Mouse (Mus musculus) gastrocnemius, adult 18-20 months (tissue): ENCODE results near the gene Scimp. TPM values are rescaled to one million over a fixed set of nuclear protein-coding genes. Genes with fewer than 3 reads are reported as not detected.
"Not testable (repeated sequence)": the region's sequence is repeated elsewhere in the genome, so short reads cannot be mapped to it uniquely, and the experiment has no call there.

Source experiments
- DNase-seq: peaks from one replicate; pipeline ENCODE4 v3.0.0; 2021; ENCODE audit warnings: low spot score
- total RNA-seq, 2 experiments: library from RNA; stranded (reverse); gene quantifications; 2 replicates each; pipeline ENCODE4 v1.2.3; 2021

Scimp gene
- total RNA-seq, 2 experiments from 2014 or later, result not detected

DNA sequence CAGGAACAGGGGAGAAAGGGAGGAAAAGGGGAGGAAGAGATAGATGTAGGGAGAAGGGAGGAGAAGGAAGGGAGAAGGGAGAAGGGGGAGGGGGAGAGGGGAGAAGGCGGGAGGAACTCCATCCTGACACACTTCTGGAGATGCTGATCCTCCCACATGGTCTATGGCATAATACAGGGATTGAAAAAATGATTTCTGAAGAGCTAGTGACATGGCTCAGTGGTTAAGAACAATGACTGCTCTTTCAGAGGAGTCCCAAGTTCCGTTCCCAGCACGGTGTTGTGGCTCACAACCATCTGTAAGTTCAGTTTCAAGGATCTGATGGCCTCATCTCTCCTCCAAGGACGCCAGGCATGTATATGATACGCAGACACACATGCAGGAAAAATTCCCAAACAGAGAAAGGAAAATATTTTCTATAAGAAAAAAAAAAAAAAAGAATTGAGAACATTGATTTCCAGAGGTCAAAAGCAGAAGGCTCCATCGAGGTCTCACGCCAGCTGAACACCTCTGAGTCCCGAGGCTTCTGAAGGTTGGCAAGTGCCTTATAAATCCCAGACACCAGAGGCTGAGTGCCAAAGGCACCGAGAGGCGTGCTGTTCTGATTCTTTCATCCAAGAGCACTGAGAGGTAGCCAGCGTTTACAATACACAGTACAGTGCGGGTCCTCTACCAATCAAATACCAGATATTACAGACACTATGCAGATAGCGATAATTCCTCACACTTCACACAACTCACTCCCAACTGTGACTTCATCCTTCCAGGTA lies 730 bp downstream of the Scimp start:
- DNase-seq, result no peak

DNA sequence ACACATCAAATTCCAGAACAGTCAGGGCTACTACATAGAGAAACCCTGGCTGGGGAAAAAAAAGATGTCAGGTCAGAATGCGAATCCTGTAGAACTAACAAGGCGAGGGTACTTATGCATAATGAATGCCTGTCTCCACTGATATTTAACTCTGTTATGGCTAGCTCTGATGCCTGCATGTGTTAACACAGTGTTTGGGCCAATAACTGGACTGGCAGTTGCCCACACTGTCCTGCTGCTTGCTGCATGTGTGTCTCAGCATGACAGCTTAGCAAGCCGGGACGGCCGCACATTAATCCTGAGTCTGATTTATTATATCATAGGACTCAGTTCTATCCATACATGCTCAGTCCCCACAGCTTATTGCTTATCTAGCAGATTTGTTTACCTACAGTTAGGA lies 1.3 kb downstream of the Scimp start:
- no peak for DNase-seq

DNA sequence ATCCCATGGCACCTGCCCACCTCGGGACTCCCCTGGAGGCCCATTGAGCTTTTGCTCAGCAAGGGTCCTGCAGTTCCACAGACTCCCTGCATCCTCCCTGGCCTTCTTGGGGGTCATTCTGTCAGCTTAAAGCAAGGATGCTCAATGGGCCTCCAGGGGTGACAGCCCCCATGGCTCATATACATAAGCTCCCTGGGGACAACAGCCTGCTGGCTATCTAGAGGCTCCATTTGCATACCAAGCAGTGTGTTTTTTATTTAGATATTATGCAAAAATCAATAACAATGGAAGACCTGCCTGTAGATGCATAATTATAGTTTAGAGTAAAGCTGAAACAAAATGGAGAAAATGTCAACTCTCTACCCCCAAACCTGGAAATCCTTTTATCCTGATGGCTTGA lies 3.4 kb downstream of the Scimp start:
- no peak for DNase-seq

DNA sequence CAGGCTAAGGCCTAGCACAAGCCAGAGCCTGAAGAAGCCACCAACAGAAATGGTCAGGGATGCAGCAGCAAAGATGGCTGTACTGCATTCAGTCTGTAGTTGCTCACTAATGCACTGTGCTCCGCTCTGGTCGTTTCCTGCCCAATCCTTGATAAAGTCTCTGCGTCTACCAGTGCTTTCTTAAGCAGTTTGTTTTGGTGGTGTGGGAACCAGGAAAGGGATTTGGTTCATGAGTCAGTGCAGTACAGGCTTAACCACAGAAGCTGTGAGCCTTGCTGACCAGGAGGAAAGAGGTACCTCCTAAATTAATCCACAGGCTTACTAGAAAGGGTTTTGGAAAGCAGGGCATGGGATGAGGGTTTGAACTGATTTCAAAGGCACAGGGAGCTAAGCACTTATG lies 4.3 kb downstream of the Scimp start:
- DNase-seq, result no peak

DNA sequence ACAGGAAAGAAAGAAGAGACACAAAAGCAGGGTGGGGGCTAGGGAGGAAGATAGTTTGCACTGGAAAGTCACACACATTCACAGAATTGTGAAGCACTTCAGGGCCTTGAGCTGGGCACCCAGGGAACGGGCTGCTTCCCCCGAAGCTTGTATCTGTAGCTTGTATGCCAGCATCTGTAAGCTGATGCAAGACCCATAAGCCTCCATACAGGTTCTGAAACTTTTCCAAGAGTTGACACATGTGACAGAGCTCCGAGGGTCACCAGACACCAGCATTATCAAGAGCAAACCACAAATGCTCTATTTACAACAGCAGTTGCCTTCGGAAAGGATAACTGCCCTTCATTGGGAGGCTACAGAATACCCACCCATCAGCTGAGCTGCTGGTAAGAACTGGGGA lies 4.8 kb downstream of the Scimp start:
- DNase-seq, result no peak

DNA sequence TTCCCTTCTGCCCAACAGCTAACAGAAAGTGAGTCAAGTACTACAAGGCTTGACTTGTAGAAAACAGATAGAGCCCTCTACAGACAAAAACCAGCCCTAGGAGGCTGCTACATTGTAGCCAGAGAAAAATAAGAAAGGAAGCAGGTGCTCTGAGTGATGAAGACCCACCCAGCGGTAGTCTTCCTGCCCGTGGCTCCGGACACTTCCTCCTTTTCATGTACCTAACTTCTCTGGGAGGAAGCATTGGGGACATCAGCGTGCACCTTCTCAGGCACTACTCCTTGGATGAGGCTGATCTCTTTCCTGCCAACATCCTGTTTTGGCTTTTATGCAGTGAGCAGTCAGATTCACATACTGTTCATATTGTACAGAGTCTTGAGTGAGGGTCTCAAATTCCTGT lies 5.7 kb downstream of the Scimp start:
- DNase-seq, result no peak

DNA sequence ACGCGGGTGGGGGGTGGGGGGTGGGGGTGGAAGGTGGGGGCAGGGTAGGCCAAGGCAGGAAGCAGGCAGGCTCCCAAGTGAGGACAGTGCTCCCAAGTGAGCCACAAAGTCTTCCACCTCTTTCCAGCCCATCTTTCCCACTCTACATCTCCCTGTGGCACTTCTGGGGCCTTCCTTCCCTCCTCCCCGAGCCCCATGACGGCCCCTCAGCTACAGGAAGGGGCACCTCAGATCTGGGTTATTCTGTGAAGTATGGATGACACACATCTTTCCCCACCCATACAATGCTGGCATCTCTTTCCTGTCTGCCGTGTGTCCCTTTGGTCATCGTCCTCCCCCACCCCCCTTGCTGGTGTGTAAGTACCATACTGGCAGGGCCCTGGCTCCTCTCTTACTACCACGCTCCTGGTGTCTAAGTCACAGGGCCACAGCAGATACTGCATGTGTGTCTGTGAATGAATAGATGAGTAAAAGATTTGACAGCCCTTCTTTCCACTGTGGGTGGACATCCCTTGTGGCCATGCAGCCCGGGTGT lies 6.7 kb downstream of the Scimp start:
- no peak for DNase-seq

DNA sequence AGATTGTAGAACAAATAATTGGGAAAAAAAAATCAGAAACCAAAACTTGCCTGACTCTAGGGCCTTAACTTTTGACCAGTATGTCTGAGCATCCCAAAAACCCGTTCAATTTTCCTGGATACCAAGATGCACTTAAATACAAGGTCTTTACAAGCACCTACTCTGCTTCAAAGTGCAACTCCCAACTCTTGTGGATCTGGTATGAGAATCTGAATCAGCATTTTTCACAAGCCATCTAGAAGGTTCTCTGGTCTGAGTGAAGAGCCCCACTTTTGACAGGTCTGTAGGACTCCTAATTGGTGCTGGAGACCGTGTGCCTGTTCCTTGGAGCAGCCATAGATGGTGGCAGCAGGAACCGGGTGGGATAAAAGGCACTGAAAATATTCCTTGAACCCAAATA lies 8.0 kb downstream of the Scimp start:
- no peak for DNase-seq

DNA sequence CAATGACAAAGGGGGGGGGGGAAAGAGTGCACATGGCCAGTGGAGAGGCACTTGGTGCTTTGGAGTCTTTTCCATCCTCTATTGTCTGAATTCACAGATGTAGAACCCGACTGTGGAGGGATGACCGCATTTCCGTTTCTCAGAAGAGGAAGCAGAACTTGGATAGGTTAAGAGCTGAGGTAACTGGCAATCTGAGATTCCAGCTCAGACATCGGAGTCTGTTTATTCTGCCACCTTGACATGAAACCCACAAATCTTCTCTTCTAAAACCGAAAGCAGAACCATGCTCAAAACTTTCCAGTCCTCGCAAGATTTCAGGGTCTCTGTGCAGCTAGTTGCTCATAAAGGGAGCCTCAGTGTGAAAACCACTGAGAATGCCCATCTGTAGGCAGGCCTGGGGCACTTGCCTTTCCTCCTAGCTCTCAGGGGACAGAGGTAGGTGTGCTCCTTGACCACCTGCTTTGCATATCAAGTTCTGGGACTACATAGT lies 8.6 kb downstream of the Scimp start:
- no peak for DNase-seq

DNA sequence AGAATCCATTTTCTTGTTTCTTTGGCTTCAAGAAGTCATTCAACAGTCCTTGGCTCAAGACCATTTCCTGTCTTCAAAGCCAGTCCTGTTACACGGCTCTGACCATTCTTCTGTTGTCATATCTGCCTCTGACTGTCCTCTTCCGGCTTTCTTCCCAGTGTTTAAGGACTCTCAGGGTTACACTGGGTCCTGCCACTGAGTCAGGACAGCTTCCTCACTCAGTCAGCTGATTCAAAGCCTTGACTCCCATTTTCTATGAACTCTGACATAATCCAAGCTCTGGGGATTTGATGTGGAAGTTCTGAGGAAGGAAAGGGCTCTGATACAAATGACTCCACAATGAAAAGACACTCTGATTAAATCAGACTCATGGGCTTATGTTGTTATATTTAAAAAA lies 9.5 kb downstream of the Scimp start:
- no peak for DNase-seq

DNA sequence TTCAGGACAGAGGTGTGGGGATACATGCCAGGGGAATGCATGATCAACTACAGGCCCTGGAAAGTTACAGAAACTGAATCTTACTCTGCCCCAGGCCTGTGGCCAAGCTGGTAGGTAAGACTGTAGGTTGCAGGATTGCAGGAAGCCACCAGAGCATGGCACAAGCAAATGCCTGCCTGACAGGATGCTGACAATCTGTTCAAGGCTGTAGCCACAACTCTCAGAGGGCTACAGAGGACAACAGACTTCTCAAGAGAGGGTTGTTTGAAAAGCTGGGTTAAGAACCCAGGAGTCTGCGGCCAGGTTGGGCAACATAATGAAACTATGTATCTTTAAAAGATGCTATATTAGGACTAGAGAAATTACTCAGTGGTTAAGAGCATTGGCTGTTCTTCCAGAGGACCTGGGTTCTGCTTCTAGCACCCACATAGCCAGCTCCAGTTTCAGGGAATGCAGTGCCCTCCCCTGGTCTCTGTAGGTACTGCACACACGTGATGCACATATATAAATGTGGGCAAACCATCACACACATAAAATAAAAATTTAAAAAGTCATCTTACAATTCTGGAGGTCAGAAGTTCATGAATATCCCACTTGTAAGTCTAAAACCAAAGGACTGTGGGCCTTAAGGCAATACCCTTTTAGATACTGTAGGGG lies 10.1 kb downstream of the Scimp start:
- no peak for DNase-seq

DNA sequence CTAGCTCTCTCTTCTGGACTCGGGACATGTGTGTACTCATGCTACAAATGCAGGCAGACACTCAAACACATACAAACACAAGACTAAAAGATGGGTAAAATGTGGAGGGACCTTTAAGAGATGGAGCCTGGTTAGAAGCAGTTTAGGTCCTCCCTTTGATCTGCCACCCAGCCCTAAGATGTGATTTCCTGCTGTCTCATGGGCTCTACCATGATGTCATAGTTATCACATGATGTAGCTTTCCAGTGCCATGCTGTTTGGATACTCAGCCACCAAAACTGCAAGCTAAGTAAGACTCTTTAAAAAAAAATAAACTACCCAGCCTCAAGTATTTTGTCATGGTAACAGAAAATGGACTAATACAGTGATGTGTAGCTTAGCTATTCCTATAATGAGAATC lies 20.0 kb downstream of the Scimp start:
- DNase-seq, result no peak

DNA sequence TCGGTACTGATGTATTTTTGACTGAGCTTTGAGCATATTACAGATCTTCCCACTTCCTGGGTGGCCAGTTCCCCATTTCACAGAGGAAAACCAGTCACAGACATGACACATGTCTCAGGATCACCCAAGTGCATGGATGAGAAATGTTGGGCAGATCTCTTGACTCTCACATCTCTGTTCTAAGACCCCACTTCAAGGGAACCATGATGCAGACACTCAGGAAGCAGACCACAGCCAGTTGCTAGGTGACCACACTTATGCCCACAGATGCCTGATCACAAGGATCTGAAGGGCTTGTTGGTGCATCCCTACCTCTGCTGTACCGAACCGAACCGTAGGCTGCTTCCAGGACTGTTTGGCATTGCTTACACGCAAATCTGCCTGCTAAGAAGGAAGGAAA lies 20.7 kb downstream of the Scimp start:
- no peak for DNase-seq

DNA sequence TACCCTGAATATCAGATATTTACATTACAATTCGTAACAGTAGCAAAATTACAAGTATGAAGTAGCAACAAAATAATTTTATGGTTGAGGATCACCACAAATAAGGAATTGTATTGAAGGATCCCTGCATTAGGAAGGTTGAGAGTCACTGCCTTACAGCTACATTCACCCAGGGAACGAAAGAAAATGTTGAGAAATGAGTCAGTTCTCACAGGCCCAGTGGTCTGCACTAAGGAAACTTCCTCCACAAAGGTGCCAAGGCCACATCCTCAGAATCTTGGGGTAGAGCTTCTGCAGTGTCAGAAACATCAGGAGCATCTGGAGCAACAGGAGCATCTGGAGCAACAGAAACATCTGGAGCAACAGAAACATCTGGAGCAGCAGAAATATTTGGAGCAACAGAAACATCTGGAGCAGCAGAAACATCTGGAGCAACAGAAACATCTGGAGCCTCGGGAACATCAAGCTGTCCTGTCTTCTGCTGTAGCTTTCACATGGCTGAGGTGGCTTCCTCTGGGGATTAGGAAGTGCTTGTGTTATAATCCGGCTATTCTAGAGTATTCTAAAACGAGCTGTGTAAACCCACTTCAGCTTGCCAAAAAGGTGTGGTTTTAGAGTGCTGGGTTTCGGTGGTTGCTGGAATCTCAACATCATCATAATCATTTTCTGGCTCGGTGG lies 21.4 kb downstream of the Scimp start:
- no peak for DNase-seq

DNA sequence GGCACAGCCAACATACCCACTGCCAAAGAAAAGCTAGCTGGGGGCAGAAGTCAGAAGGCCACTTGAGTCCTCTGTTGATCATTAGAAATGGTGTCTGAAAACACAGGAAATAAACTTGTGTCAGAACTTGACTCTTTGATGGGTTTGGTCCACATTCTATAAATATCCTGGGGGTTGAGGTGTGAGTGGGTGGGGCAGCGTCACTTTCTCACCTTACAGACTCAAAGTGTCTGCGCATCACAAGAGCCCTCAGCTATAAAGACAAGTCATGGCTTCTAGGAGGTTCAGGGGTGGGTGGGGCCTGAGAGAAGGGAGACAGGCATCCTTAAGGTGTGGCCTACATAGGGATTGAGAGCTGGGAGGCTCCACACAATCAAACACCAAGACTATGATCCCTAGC lies 22.0 kb downstream of the Scimp start:
- DNase-seq, result no peak

DNA sequence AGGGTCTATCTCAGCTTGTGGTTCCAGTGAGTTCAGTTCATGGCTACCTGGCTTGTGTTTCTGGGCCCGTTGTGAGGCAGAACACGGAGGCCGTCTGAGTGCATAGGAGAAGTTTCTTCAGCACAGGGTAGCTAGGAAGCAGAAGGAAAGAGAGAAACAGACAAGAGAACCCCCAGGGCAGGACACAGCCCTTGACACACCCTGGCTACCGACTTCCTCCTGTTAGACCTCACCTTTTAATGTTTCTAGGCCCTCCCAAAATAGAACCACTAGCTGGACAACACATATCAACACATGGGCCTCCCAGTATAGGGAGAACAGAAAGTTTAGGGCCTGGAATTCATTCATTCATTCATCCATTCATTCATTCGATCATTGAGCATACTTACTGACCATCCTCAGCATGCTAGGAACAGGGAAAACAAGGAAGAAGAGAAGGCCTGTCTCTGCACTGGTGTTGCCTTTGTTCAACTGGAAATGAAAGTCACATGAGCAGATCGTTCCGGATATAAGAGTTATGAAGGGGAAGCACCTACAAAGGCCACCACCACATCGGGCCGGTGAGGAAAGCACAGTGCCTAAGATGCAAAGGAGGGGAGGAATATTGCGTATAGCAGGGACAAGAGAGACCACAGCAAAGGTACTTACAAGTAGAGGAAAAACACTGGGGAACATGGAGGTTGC lies 23.3 kb downstream of the Scimp start:
- no peak for DNase-seq

DNA sequence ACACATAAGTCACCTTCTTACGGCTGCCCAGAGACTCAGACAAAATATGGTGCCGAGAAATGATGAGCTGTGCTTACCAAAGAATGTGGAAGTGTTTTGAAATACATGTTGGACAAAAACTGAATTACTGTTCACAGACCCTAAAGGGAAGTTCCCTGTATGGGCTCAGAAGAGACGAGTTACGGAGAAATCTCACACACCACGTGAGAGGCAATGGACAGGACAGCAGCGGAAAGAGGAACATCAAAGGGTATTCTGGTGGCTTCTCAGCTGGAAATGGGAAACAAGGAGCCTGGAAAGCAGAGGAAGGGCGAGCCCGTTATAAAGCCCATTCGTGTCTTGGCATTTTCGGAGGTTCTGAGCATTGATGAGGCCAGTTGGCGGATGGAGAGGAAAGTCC lies 25.3 kb downstream of the Scimp start:
- no peak for DNase-seq

DNA sequence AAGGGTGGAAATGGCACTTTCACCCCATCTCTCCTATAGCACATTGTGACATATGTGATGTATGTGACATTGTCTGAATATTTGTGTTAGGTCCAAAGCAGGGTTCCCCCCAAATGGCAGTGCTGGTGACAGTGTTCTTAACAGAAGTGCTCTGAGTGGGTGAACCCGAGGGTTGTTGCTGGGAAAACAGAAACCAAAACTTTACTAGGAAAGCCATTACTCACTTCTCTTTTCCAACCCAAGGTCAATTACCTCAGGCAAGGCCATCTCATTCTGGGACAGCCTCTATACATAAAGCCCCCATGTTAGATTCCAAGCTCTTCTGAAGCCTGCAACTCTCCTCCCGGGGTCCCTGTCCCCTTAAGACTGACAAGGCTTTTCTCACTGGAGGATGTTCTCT lies 26.5 kb downstream of the Scimp start:
- no peak for DNase-seq

DNA sequence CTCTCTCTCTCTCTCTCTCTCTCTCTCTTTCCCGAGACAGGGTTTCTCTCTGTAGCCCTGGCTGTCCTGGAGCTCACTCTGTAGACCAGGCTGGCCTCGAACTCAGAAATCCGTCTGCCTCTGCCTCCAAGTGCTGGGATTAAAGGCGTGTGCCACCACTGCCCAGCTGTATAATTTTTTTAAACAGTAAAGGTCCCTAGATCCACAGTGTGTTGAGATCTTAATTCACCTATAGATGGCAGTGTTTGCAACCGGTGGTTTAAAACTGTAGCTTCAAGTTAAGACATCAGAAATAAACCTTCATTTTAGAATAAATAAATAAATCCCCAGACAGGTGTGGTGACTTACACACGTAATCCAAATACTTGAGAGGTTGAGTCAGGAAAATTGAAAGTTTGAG lies 34.3 kb downstream of the Scimp start:
- DNase-seq, result not testable (repeated sequence)

DNA sequence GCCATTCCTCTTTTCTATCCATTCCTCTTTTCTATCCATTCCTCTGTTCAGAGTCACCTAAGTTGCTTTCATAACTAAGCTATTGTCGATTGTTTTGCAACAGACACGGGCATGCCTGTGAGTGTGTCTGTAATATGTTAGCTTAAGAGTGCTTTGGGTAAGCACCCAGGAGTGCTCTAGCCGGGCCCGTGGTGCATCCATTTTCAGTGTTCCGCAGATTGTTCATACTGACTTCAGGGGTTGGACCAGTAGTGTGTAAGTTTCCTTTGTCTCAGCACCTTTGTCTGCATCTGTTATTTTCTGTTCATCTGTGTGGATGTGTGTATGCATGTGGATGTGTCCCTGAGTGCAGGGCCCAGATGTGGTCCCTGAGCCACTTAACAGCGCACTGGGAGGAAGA lies 34.8 kb downstream of the Scimp start:
- DNase-seq, result no peak

DNA sequence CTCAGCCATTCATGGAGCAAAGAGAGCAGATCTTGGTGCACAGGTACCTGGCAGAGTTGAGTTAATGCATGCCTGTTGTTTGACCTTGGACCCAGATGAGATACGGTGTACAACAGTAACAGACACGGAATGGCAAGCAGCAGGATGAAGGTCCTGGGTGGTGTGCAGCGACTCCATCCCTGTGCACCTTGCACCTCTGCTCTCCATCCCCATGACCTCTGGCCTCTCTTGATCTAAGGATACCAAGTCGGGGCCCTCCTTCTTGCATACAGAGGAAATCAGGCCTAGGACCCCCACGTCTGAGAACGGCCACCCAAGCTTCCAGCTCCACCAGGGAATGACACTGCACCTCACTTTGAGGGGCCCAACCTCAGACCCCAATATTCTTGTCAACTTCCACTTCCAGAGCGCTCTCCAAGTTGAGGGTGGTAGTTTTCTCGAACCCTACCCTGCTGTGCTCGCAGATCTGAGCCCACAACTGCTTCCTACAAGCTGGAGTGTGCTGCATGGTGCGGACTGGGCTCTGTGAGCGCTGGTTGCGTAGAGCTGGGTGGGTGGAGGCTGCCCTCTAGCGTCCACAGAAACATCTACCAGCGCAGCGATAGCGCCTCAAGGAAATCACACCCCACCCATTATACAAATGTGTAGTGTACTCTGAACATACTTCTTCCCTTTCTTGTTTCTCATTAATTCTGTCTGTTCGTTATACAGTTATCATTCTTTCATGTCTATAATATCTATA lies 35.4 kb downstream of the Scimp start:
- DNase-seq, result peak; percentile 67
